Mouse (Mus musculus) embryonic facial prominence, embryonic 15.5 days (tissue): ENCODE results near the gene Ddx46. TPM values are rescaled to one million over a fixed set of nuclear protein-coding genes. Genes with fewer than 3 reads are reported as not detected.

ENCODE experiments used
- ATAC-seq: fragments of 200-750 bp; cut with Nextera tagmentation; 2 replicates; pipeline ENCODE4 v1.8.0; 2017; ENCODE audit warnings: low read depth, moderate TSS enrichment; ENCODE audit not compliant: insufficient number of reproducible peaks, low FRiP score, low TSS enrichment
- H3K27ac ChIP-seq: fragments of 300-500 bp; sonication (generic); replicated peaks from 2 replicates; pipeline ENCODE4 v1.5.1; 2015; ENCODE audit warnings: mild to moderate bottlenecking, inconsistent platforms
- H3K27me3 ChIP-seq: fragments of 300-500 bp; sonication (generic); 2 replicates; pipeline ENCODE4 v1.6.1; 2015; ENCODE audit warnings: inconsistent platforms
- H3K36me3 ChIP-seq: fragments of 300-500 bp; sonication (generic); 2 replicates; pipeline ENCODE4 v1.6.1; 2015; ENCODE audit warnings: mild to moderate bottlenecking, inconsistent platforms
- H3K4me1 ChIP-seq: fragments of 300-500 bp; sonication (generic); 2 replicates; pipeline ENCODE4 v1.6.1; 2015; ENCODE audit warnings: inconsistent platforms
- H3K4me2 ChIP-seq: fragments of 300-500 bp; sonication (generic); replicated peaks from 2 replicates; pipeline ENCODE4 v1.6.1; 2015; ENCODE audit warnings: mild to moderate bottlenecking, inconsistent platforms
- H3K4me3 ChIP-seq: fragments of 300-500 bp; sonication (generic); replicated peaks from 2 replicates; pipeline ENCODE4 v1.5.1; 2015; ENCODE audit warnings: mild to moderate bottlenecking, inconsistent platforms
- H3K9ac ChIP-seq: fragments of 300-500 bp; sonication (generic); 2 replicates; pipeline ENCODE4 v1.6.1; 2015; ENCODE audit warnings: inconsistent platforms
- H3K9me3 ChIP-seq: fragments of 300-500 bp; sonication (generic); replicated peaks from 2 replicates; pipeline ENCODE4 v1.6.1; 2016; ENCODE audit warnings: inconsistent platforms
- WGBS: fragments of 180-500 bp; shearing (Covaris S2); methylation state at CpG from one replicate; pipeline ENCODE4 v1.1.7; 2015; 5-methylcytosine and 5-hydroxymethylcytosine counted together
- polyA plus RNA-seq: library from polyadenylated mRNA; unstranded; fragments of >200 nt; fragmentation: Nextera tagmentation; extraction: Ambion mirVana; gene quantifications from 2 replicates; pipeline ENCODE4 v1.2.1, GENCODE M21; 2015

Ddx46 gene
- polyA plus RNA-seq, 1 experiment from 2014 or later: 32.1 TPM

GRCm38 (mm10) chr13:55727120-55727838 is 92.5 kb downstream of the Ddx46 start, which contains the start of gene Pcbd2:
TSS of gene Pcbd2 (plus strand) at chr13:55727368.
- Histone ChIP-seq H3K4me2 (peak within 1 kb of the TSS; percentile 53), H3K9me3 (no peaks in the 10 kb centered on the region), H3K27me3 (no peaks in the 10 kb centered on the region), H3K4me3 (peak within 1 kb of the TSS; percentile 64), H3K36me3 (peaks cover 28% of the 10 kb centered on the region), H3K9ac (peak within 1 kb of the TSS; percentile 56), H3K27ac (peak within 1 kb of the TSS; percentile 94), H3K4me1 (no peaks in the 10 kb centered on the region)
- under 1% methylated on average over 71 of the region's 73 CpGs for WGBS
- ATAC-seq: peak; percentile 89

- WGBS: 2% methylated on average over 19 of the region's 19 CpGs
- peak overlapping the region; percentile 56 for H3K9ac ChIP-seq
- H3K9me3 ChIP-seq: no peaks in the 10 kb centered on the region
- H3K4me1 ChIP-seq: no peaks in the 10 kb centered on the region
- H3K27ac ChIP-seq: peak overlapping the region; percentile 94
- peak; percentile 84 for ATAC-seq
- peak overlapping the region; percentile 64 for H3K4me3 ChIP-seq
- peak overlapping the region; percentile 53 for H3K4me2 ChIP-seq
- no peaks in the 10 kb centered on the region for H3K27me3 ChIP-seq
- peaks cover 28% of the 10 kb centered on the region for H3K36me3 ChIP-seq
Observed at GRCm38 (mm10) chr13:55727839-55728238, 93.0 kb downstream of the Ddx46 start.

- 74% methylated on average over 7 of the region's 7 CpGs for WGBS
- ATAC-seq: no peak
- H3K36me3 ChIP-seq: peaks cover 6% of the 10 kb centered on the region; the same call in 1 of the 2 replicates
- H3K4me2 ChIP-seq: no peak overlapping the region
- H3K4me1 ChIP-seq: no peaks in the 10 kb centered on the region
- H3K27ac ChIP-seq: no peak overlapping the region
- no peak overlapping the region for H3K9ac ChIP-seq
- H3K27me3 ChIP-seq: no peaks in the 10 kb centered on the region
- no peak overlapping the region for H3K4me3 ChIP-seq
- H3K9me3 ChIP-seq: no peaks in the 10 kb centered on the region
Observed at GRCm38 (mm10) chr13:55730716-55731115, 95.9 kb downstream of the Ddx46 start.

Other genes with a start within 250 kb of the Ddx46 start
- gene Slc34a1, start 236.8 kb upstream of the Ddx46 start, polyA plus RNA-seq: 0.11 TPM in 1 of 2 replicates, not detected in the other
- not detected in 2 replicates for gene Pfn3, start 219.8 kb upstream of the Ddx46 start, polyA plus RNA-seq
- 0.16 TPM in 1 of 2 replicates, not detected in the other for gene F12, start 208.2 kb upstream of the Ddx46 start, polyA plus RNA-seq
- 43.8 and 45.1 TPM in 2 replicates for gene Grk6, start 190.0 kb upstream of the Ddx46 start, polyA plus RNA-seq
- gene Prr7, start 170.8 kb upstream of the Ddx46 start, polyA plus RNA-seq: 1.5 TPM in 2 replicates
- 190 and 193 TPM in 2 replicates for gene Dbn1, start 146.9 kb upstream of the Ddx46 start, polyA plus RNA-seq
- gene Pdlim7, start 121.4 kb upstream of the Ddx46 start, polyA plus RNA-seq: 165 and 180 TPM in 2 replicates
- gene Dok3, start 105.7 kb upstream of the Ddx46 start, polyA plus RNA-seq: 5.5 and 6.3 TPM in 2 replicates
- 61.4 and 66.2 TPM in 2 replicates for gene Ddx41, start 98.4 kb upstream of the Ddx46 start, polyA plus RNA-seq
- 43.4 and 46.0 TPM in 2 replicates for gene Fam193b, start 63.9 kb upstream of the Ddx46 start, polyA plus RNA-seq
- gene Tmed9, start 61.3 kb upstream of the Ddx46 start, polyA plus RNA-seq: 163 and 178 TPM in 2 replicates
- gene B4galt7, start 35.1 kb upstream of the Ddx46 start, polyA plus RNA-seq: 30.3 and 32.3 TPM in 2 replicates
- 59.7 and 64.7 TPM in 2 replicates for gene Caml, start 12.0 kb upstream of the Ddx46 start, polyA plus RNA-seq
- gene B230219D22Rik, start 58.1 kb downstream of the Ddx46 start, polyA plus RNA-seq: 59.5 and 60.3 TPM in 2 replicates
- 98.3 and 105 TPM in 2 replicates for gene Txndc15, start 79.6 kb downstream of the Ddx46 start, polyA plus RNA-seq
- gene Pcbd2, start 92.3 kb downstream of the Ddx46 start, polyA plus RNA-seq: 50.3 and 53.0 TPM in 2 replicates
- gene Catsper3, start 149.5 kb downstream of the Ddx46 start, polyA plus RNA-seq: 0.17 TPM in 1 of 2 replicates, not detected in the other
- 45.9 and 46.9 TPM in 2 replicates for gene Pitx1, start 201.2 kb downstream of the Ddx46 start, polyA plus RNA-seq